ENCODE assay signal across 9 mouse cellular contexts in the genomic region with DNA sequence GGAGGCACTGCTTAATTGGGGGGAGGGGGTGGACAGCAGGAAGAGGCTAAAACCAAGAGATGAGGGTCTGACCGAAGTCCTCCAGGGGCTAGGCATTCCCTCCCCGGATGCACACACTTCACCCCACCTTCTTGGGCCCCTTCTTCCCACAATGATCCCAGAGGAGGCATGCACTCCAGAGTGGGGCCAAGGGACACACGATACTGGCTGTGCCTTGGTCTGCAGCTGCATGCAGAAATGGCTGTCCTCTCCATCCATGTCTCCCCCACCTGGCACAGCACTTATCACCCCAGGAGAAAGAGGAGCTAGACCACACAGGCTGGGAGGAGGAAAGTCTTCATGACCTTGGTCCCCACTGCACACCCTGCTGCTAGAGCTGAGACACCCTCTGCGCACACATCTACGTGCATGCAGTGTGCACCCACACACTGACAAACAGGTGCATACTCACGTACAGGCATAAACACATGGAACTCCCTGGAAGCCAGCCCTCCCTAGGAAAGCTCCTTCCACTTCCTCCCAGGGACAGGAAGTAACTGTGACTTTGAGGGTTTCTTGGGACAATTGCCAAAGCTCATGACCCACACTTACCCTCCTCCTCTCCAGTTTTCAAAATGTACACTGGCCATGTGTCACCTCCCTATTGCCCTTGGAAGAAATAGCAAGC. TPM values are rescaled to one million over a fixed set of nuclear protein-coding genes. Genes with fewer than 3 reads are reported as not detected.
DNase-seq lines count a peak whose midpoint lies in the region; ATAC-seq and TF ChIP-seq lines count a peak whose summit lies in the region.
"Had no signal": no experiment of that assay in that cellular context is flagged by ENCODE, and none has a peak within 500 bp of the region (broad histone marks: within the 10 kb centered on the region; RNA-seq: fewer than 3 reads in every experiment).

No protein-coding gene starts in this region.

- TF ChIP-seq POLR2A in spleen, adult 2 months (IDR thresholded peaks at IDR 0.05; ENCODE audit: low read depth, low read length) = no peak

- peak overlapping the region; percentile 9 for H3K4me3 ChIP-seq in spleen, adult 2 months (ENCODE audit: extremely low read depth, insufficient read depth, insufficient read length)
- no peak overlapping the region for H3K4me3 ChIP-seq in limb, embryonic 12.5 days (replicated peaks)
- no peak overlapping the region for H3K4me3 ChIP-seq in stomach, embryonic 16.5 days (replicated peaks; ENCODE audit: low read length)
- H3K4me3 ChIP-seq: myocyte had no signal

- WGBS in spleen, adult 2 months = 43% methylated on average over 6 of the region's 6 CpGs
- WGBS in limb, embryonic 12.5 days = 85% methylated on average over 6 of the region's 6 CpGs
- 70% methylated on average over 6 of the region's 6 CpGs for WGBS in stomach, embryonic 16.5 days

- TF ChIP-seq CTCF in spleen, adult 2 months (IDR thresholded peaks at IDR 0.05; ENCODE audit: extremely low read depth, insufficient read depth, insufficient read length, insufficient replicate concordance) = no peak

- peaks cover 71% of the 10 kb centered on the region for H3K4me1 ChIP-seq in spleen, adult 2 months (ENCODE audit: control insufficient read depth, insufficient read depth, insufficient read length)
- H3K4me1 ChIP-seq in limb, embryonic 12.5 days (replicated peaks) = peaks cover 12% of the 10 kb centered on the region
- peaks cover 32% of the 10 kb centered on the region for H3K4me1 ChIP-seq in stomach, embryonic 16.5 days (ENCODE audit: control insufficient read depth, insufficient read depth, low read length)

- no peak overlapping the region; the same call in 1 of the 2 replicates for H3K9ac ChIP-seq in limb, embryonic 12.5 days (replicated peaks)
- no peak overlapping the region for H3K9ac ChIP-seq in stomach, embryonic 16.5 days (ENCODE audit: low read length)

- H3K36me3 ChIP-seq in spleen, adult 2 months (ENCODE audit: control insufficient read depth, insufficient read depth, low read length) = no peaks in the 10 kb centered on the region
- H3K36me3 ChIP-seq in limb, embryonic 12.5 days = no peaks in the 10 kb centered on the region
- H3K36me3 ChIP-seq in stomach, embryonic 16.5 days (ENCODE audit: control insufficient read depth, insufficient read depth, low read length) = no peaks in the 10 kb centered on the region

- H3K27ac ChIP-seq in spleen, adult 2 months (ENCODE audit: insufficient read depth, low read length) = peak overlapping the region; percentile 84
- H3K27ac ChIP-seq in limb, embryonic 12.5 days = peak overlapping the region; percentile 29; the same call in 1 of the 2 replicates
- H3K27ac ChIP-seq in stomach, embryonic 16.5 days (ENCODE audit: low read length) = peak overlapping the region; percentile 78

- H3K9me3 ChIP-seq in limb, embryonic 12.5 days = no peaks in the 10 kb centered on the region
- no peaks in the 10 kb centered on the region for H3K9me3 ChIP-seq in stomach, embryonic 16.5 days (replicated peaks; ENCODE audit: control insufficient read depth, low read length)

- no peak for ATAC-seq in limb, embryonic 12.5 days (ENCODE audit: insufficient number of reproducible peaks, insufficient read depth, low FRiP score, low TSS enrichment, low read depth)
- ATAC-seq in stomach, embryonic 16.5 days (ENCODE audit: insufficient read depth, low FRiP score) = no peak
- ATAC-seq in frontal cortex, adult (ENCODE audit: low TSS enrichment) = no peak
- no peak for ATAC-seq in erythroid progenitor cell, adult 5-6 weeks (replicated peaks; ENCODE audit: low FRiP score, poor library complexity, severe bottlenecking)

- DNase-seq in gastrocnemius, adult 18-20 months (ENCODE audit: low spot score) = peak; percentile 43
- no peak for DNase-seq in gastrocnemius, postnatal 10 days
- DNase-seq in spleen, adult 2 months (ENCODE audit: low read depth in 1 of 2, low spot score in 2 of 2) = no peak
- no peak for DNase-seq in spleen, adult 12 weeks (ENCODE audit: low spot score)

- no peaks in the 10 kb centered on the region for H3K27me3 ChIP-seq in spleen, adult 2 months (ENCODE audit: control insufficient read depth, insufficient read depth, low read length)
- 0 out of 2 replicates have a peak, but pooled peaks cover 3% of the 10 kb centered on the region for H3K27me3 ChIP-seq in limb, embryonic 12.5 days
- H3K27me3 ChIP-seq in stomach, embryonic 16.5 days (ENCODE audit: control insufficient read depth, insufficient read depth, low read length) = no peaks in the 10 kb centered on the region

- no peak overlapping the region for H3K4me2 ChIP-seq in limb, embryonic 12.5 days
- no peak overlapping the region for H3K4me2 ChIP-seq in stomach, embryonic 16.5 days (ENCODE audit: low read depth, low read length)

RNA-seq across cellular contexts. Expression of gene Osgin1, which starts 7.7 kb away (rescaled TPM):
- total RNA-seq in gastrocnemius, adult 18-20 months (2021) = 10 to 100 TPM in 1 of 2 experiments, 1 to 10 TPM in 1; 9.3 to 13.9 TPM
- total RNA-seq in gastrocnemius, postnatal 10 days (2021) = 1 to 10 TPM; 2.5 to 5.0 TPM
- polyA plus RNA-seq in spleen, adult 2 months (2012; rRNA removed) = 15.6 and 20.7 TPM in 2 replicates
- 0.40 and 0.58 TPM in 2 replicates for polyA plus RNA-seq in limb, embryonic 12.5 days (2016; fragmentation: Nextera tagmentation; extraction: Ambion mirVana)
- polyA plus RNA-seq in stomach, embryonic 16.5 days (2015; fragmentation: Nextera tagmentation; extraction: Ambion mirVana) = 10.2 and 11.0 TPM in 2 replicates
- total RNA-seq in erythroid progenitor cell, adult 5-6 weeks (2015; ENCODE audit: low replicate concordance) = not detected in 2 replicates
- total RNA-seq in erythroid progenitor cell, adult 5-6 weeks (2017; ENCODE audit: low replicate concordance) = not detected in 2 replicates

RNA-seq across cellular contexts. Expression of gene Necab2, which starts 20.3 kb away (rescaled TPM):
- under 1 TPM in 1 of 2 experiments, not detected in 1; 0.16 TPM for total RNA-seq in gastrocnemius, adult 18-20 months (2021)
- total RNA-seq in gastrocnemius, postnatal 10 days (2021) = under 1 TPM; 0.38 to 0.73 TPM
- 0.23 and 0.27 TPM in 2 replicates for polyA plus RNA-seq in spleen, adult 2 months (2012; rRNA removed)
- polyA plus RNA-seq in limb, embryonic 12.5 days (2016; fragmentation: Nextera tagmentation; extraction: Ambion mirVana) = 4.4 and 5.1 TPM in 2 replicates
- 0.74 and 1.5 TPM in 2 replicates for polyA plus RNA-seq in stomach, embryonic 16.5 days (2015; fragmentation: Nextera tagmentation; extraction: Ambion mirVana)
- not detected in 2 replicates for total RNA-seq in erythroid progenitor cell, adult 5-6 weeks (2015; ENCODE audit: low replicate concordance)
- not detected in 2 replicates for total RNA-seq in erythroid progenitor cell, adult 5-6 weeks (2017; ENCODE audit: low replicate concordance)
- polyA plus RNA-seq: myocyte had no signal

RNA-seq across cellular contexts. Expression of gene Mlycd, which starts 31.5 kb away (rescaled TPM):
- 10 to 100 TPM; 75.0 to 87.3 TPM for total RNA-seq in gastrocnemius, adult 18-20 months (2021)
- total RNA-seq in gastrocnemius, postnatal 10 days (2021) = 10 to 100 TPM; 66.8 to 67.5 TPM
- 17.8 and 23.6 TPM in 2 replicates for polyA plus RNA-seq in spleen, adult 2 months (2012; rRNA removed)
- 9.3 and 10.5 TPM in 2 replicates for polyA plus RNA-seq in limb, embryonic 12.5 days (2016; fragmentation: Nextera tagmentation; extraction: Ambion mirVana)
- 12.5 and 13.5 TPM in 2 replicates for polyA plus RNA-seq in stomach, embryonic 16.5 days (2015; fragmentation: Nextera tagmentation; extraction: Ambion mirVana)
- total RNA-seq in erythroid progenitor cell, adult 5-6 weeks (2015; ENCODE audit: low replicate concordance) = 3.6 and 3.8 TPM in 2 replicates
- total RNA-seq in erythroid progenitor cell, adult 5-6 weeks (2017; ENCODE audit: low replicate concordance) = 0.64 and 1.6 TPM in 2 replicates

Comparison
In these comparisons a context has a peak if more than half of its experiments do, and no peak if none do; other contexts are left out.
1. H3K27ac ChIP-seq: peak in every context shown above with its lines; median percentile 84 in spleen, adult 2 months; 78 in stomach, embryonic 16.5 days; 29 in limb, embryonic 12.5 days.
2. RNA of gene Mlycd, which starts 31.5 kb away (total RNA-seq): 75.0 to 87.3 TPM in gastrocnemius, adult 18-20 months and 66.8 to 67.5 TPM in gastrocnemius, postnatal 10 days; 0.64 to 3.8 TPM in erythroid progenitor cell, adult 5-6 weeks; every median in the first group is over 10 times any median in the second.